Mouse (Mus musculus): ENCODE data around the gene Ralgapa2. TPM values are rescaled to one million over a fixed set of nuclear protein-coding genes. Genes with fewer than 3 reads are reported as not detected.

The Ralgapa2 gene
- polyA plus RNA-seq, 1 experiment from 2014 or later = 12.4 TPM

GRCm38 (mm10) chr2:146426321-146426720, 85.8 kb downstream of the Ralgapa2 start:
- H3K4me1 ChIP-seq (ENCODE audit: control insufficient read depth, insufficient read depth, low read length) = no peaks in the 10 kb centered on the region
- WGBS = 94% methylated on average over 7 of the region's 7 CpGs
- no peak overlapping the region for H3K4me3 ChIP-seq (ENCODE audit: low read depth, low read length)

GRCm38 (mm10) chr2:146425235-146425634, 86.9 kb downstream of the Ralgapa2 start:
- Histone ChIP-seq H3K27me3 (ENCODE audit: control insufficient read depth, insufficient read depth, low read depth, low read length) (no peaks in the 10 kb centered on the region), H3K9ac (ENCODE audit: low read depth, low read length) (no peak overlapping the region), H3K4me3 (ENCODE audit: low read depth, low read length) (no peak overlapping the region), H3K4me1 (ENCODE audit: control insufficient read depth, insufficient read depth, low read length) (no peaks in the 10 kb centered on the region), H3K9me3 (replicated peaks; ENCODE audit: control insufficient read depth, low read length, poor library complexity, severe bottlenecking) (no peaks in the 10 kb centered on the region), H3K36me3 (ENCODE audit: control insufficient read depth, insufficient read depth, low read length) (peaks cover 8% of the 10 kb centered on the region), H3K27ac (ENCODE audit: low read length) (no peak overlapping the region), H3K4me2 (ENCODE audit: low read length) (no peak overlapping the region)
- 90% methylated on average over 2 of the region's 2 CpGs for WGBS
- no peak for ATAC-seq

More at GRCm38 (mm10) chr2:146426321-146426720, 85.8 kb downstream of the Ralgapa2 start:
- Histone ChIP-seq H3K4me2 (ENCODE audit: low read length) (no peak overlapping the region), H3K27ac (ENCODE audit: low read length) (no peak overlapping the region), H3K36me3 (ENCODE audit: control insufficient read depth, insufficient read depth, low read length) (peaks cover 8% of the 10 kb centered on the region), H3K27me3 (ENCODE audit: control insufficient read depth, insufficient read depth, low read depth, low read length) (no peaks in the 10 kb centered on the region), H3K9me3 (replicated peaks; ENCODE audit: control insufficient read depth, low read length, poor library complexity, severe bottlenecking) (no peaks in the 10 kb centered on the region), H3K9ac (ENCODE audit: low read depth, low read length) (no peak overlapping the region)
- no peak for ATAC-seq

DNA sequence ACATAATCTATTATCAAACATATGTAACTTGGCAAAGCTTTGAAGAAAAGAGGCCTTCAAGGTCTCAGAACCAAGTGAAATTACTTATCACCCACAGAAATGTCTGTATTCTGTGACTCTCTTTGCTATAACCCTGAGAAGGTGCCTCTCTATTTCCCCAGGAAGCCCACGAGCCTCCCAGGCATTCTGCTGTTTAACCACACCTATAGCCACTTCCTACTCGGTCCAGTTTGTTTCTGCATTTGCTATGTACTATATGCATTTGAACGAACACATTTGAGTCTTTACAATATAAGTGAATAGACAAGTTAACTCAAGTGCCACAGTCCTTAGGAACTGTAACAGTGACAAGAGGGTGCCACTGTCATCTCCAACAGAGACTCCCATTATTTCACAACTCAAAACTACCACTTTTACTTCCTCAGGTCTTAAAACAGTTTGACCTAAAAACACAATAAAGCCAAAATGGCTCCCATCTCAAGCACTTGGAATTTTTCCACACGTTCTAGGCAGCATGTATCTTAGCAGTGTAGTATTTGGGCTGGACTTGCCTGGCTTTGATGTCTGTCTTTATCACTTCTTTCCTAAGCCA, 88.3 kb downstream of the Ralgapa2 start:
- 87% methylated on average over 4 of the region's 4 CpGs for WGBS
- H3K9ac ChIP-seq (ENCODE audit: low read depth, low read length) = no peak overlapping the region

GRCm38 (mm10) chr2:146423032-146423691, 89.0 kb downstream of the Ralgapa2 start:
- Histone ChIP-seq H3K4me1 (ENCODE audit: control insufficient read depth, insufficient read depth, low read length) (no peaks in the 10 kb centered on the region), H3K9me3 (replicated peaks; ENCODE audit: control insufficient read depth, low read length, poor library complexity, severe bottlenecking) (no peaks in the 10 kb centered on the region), H3K36me3 (ENCODE audit: control insufficient read depth, insufficient read depth, low read length) (peaks cover 6% of the 10 kb centered on the region), H3K27ac (ENCODE audit: low read length) (no peak overlapping the region), H3K27me3 (ENCODE audit: control insufficient read depth, insufficient read depth, low read depth, low read length) (no peaks in the 10 kb centered on the region), H3K9ac (ENCODE audit: low read depth, low read length) (no peak overlapping the region), H3K4me3 (ENCODE audit: low read depth, low read length) (no peak overlapping the region), H3K4me2 (ENCODE audit: low read length) (no peak overlapping the region)
- WGBS = 66% methylated on average over 5 of the region's 5 CpGs
- no peak for ATAC-seq

More for the DNA sequence above, 88.3 kb downstream of the Ralgapa2 start:
- H3K27ac ChIP-seq (ENCODE audit: low read length) = no peak overlapping the region
- H3K36me3 ChIP-seq (ENCODE audit: control insufficient read depth, insufficient read depth, low read length) = peaks cover 6% of the 10 kb centered on the region
- H3K4me3 ChIP-seq (ENCODE audit: low read depth, low read length) = no peak overlapping the region
- no peaks in the 10 kb centered on the region for H3K4me1 ChIP-seq (ENCODE audit: control insufficient read depth, insufficient read depth, low read length)
- H3K4me2 ChIP-seq (ENCODE audit: low read length) = no peak overlapping the region
- no peaks in the 10 kb centered on the region for H3K9me3 ChIP-seq (replicated peaks; ENCODE audit: control insufficient read depth, low read length, poor library complexity, severe bottlenecking)
- H3K27me3 ChIP-seq (ENCODE audit: control insufficient read depth, insufficient read depth, low read depth, low read length) = no peaks in the 10 kb centered on the region
- ATAC-seq = no peak

- no peaks in the 10 kb centered on the region for H3K36me3 ChIP-seq (ENCODE audit: control insufficient read depth, insufficient read depth, low read length)
- no peak overlapping the region for H3K27ac ChIP-seq (ENCODE audit: low read length)
- WGBS = 85% methylated on average over 2 of the region's 2 CpGs
- H3K4me3 ChIP-seq (ENCODE audit: low read depth, low read length) = no peak overlapping the region
- no peak for ATAC-seq
- no peak overlapping the region for H3K4me2 ChIP-seq (ENCODE audit: low read length)
- H3K27me3 ChIP-seq (ENCODE audit: control insufficient read depth, insufficient read depth, low read depth, low read length) = no peaks in the 10 kb centered on the region
- no peaks in the 10 kb centered on the region for H3K9me3 ChIP-seq (replicated peaks; ENCODE audit: control insufficient read depth, low read length, poor library complexity, severe bottlenecking)
- H3K4me1 ChIP-seq (ENCODE audit: control insufficient read depth, insufficient read depth, low read length) = no peaks in the 10 kb centered on the region
- H3K9ac ChIP-seq (ENCODE audit: low read depth, low read length) = no peak overlapping the region
These were observed 95.9 kb downstream of the Ralgapa2 start for GRCm38 (mm10) chr2:146416283-146416682.

DNA sequence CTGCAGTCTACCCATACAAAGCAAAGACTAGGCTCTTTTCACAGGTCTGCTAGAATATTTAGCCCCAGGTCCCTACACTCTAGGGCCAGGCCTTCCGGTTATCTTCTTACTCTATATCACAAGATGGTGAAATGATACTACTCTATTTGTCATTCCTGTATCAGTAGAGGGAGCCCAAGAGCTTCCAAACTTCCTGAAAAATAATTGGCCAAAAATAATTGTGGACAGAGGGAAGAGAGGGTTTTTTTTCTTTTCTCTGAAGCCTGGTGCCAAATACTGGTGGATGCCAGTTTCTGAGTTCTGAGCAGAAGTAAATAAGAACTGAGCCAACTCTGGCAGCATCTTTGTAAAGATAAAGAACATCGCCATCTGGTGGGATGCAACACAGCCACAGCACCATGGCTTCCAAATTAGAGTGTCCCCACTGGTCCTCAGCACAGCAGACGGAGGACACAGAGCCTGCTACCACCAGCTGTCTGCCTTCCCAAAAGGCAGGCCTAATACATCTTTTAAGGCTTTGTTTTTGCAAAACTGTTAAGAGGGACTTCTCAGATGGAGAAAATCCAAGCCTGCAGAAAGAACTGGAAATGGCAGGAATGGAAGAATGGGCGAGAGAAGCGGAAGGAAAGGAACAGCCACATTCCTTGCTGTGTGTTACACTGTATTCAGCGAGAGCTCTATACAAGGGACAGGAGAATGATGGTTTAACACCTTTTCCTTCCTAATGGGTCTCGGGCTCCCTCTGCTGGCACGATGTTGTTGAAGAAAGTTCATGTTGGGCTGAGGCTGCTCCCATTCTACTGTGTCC, 97.5 kb downstream of the Ralgapa2 start:
- no peaks in the 10 kb centered on the region for H3K27me3 ChIP-seq (ENCODE audit: control insufficient read depth, insufficient read depth, low read depth, low read length)
- WGBS = 31% methylated on average over 8 of the region's 8 CpGs
- H3K9me3 ChIP-seq (replicated peaks; ENCODE audit: control insufficient read depth, low read length, poor library complexity, severe bottlenecking) = no peaks in the 10 kb centered on the region
- no peak overlapping the region for H3K4me3 ChIP-seq (ENCODE audit: low read depth, low read length)
- H3K36me3 ChIP-seq (ENCODE audit: control insufficient read depth, insufficient read depth, low read length) = peaks cover 3% of the 10 kb centered on the region; the same call in 1 of the 2 replicates
- ATAC-seq = peak; percentile 95
- H3K27ac ChIP-seq (ENCODE audit: low read length) = peak overlapping the region; percentile 66
- no peak overlapping the region for H3K9ac ChIP-seq (ENCODE audit: low read depth, low read length)
- peak overlapping the region; percentile 21; the same call in 1 of the 2 replicates for H3K4me2 ChIP-seq (ENCODE audit: low read length)
- no peaks in the 10 kb centered on the region for H3K4me1 ChIP-seq (ENCODE audit: control insufficient read depth, insufficient read depth, low read length)

DNA sequence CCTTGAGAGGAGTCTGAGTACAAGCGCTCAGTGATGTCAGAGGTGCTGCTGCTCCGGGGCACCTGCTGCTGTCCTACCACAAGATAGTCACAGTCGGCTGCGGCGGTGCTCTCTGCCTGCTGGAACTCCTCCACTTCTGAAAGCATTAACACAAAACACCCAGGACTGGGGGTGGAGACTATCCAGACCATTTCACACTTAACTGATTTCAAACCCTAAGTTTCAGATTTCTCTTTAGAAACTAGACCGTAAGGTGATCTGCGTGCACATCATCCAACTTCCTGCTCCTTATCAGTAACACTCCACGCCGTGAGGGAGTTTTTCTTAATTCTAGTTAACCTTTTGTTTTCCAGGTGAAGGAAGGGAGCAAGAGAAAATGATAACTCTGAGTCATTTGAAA, 99.4 kb downstream of the Ralgapa2 start:
- no peak overlapping the region for H3K4me3 ChIP-seq (ENCODE audit: low read depth, low read length)
- H3K9me3 ChIP-seq (replicated peaks; ENCODE audit: control insufficient read depth, low read length, poor library complexity, severe bottlenecking) = no peaks in the 10 kb centered on the region
- H3K4me1 ChIP-seq (ENCODE audit: control insufficient read depth, insufficient read depth, low read length) = no peaks in the 10 kb centered on the region
- no peak overlapping the region for H3K9ac ChIP-seq (ENCODE audit: low read depth, low read length)
- no peak overlapping the region for H3K27ac ChIP-seq (ENCODE audit: low read length)
- H3K27me3 ChIP-seq (ENCODE audit: control insufficient read depth, insufficient read depth, low read depth, low read length) = no peaks in the 10 kb centered on the region
- H3K36me3 ChIP-seq (ENCODE audit: control insufficient read depth, insufficient read depth, low read length) = peaks cover 3% of the 10 kb centered on the region; the same call in 1 of the 2 replicates
- no peak for ATAC-seq
- WGBS = 77% methylated on average over 9 of the region's 9 CpGs
- no peak overlapping the region for H3K4me2 ChIP-seq (ENCODE audit: low read length)

GRCm38 (mm10) chr2:146411904-146412303, 100.2 kb downstream of the Ralgapa2 start:
- Histone ChIP-seq H3K4me2 (ENCODE audit: low read length) (no peak overlapping the region), H3K36me3 (ENCODE audit: control insufficient read depth, insufficient read depth, low read length) (peaks cover 3% of the 10 kb centered on the region; the same call in 1 of the 2 replicates), H3K27ac (ENCODE audit: low read length) (no peak overlapping the region), H3K9me3 (replicated peaks; ENCODE audit: control insufficient read depth, low read length, poor library complexity, severe bottlenecking) (no peaks in the 10 kb centered on the region), H3K4me3 (ENCODE audit: low read depth, low read length) (no peak overlapping the region), H3K27me3 (ENCODE audit: control insufficient read depth, insufficient read depth, low read depth, low read length) (no peaks in the 10 kb centered on the region), H3K4me1 (ENCODE audit: control insufficient read depth, insufficient read depth, low read length) (no peaks in the 10 kb centered on the region), H3K9ac (ENCODE audit: low read depth, low read length) (no peak overlapping the region)
- 82% methylated on average over 5 of the region's 5 CpGs for WGBS
- no peak for ATAC-seq

GRCm38 (mm10) chr2:146407078-146407477, 105.1 kb downstream of the Ralgapa2 start:
- WGBS = 96% methylated on average over 4 of the region's 4 CpGs
- H3K4me1 ChIP-seq (ENCODE audit: control insufficient read depth, insufficient read depth, low read length) = no peaks in the 10 kb centered on the region
- no peak overlapping the region for H3K4me3 ChIP-seq (ENCODE audit: low read depth, low read length)
- no peak overlapping the region for H3K27ac ChIP-seq (ENCODE audit: low read length)
- peaks cover 9% of the 10 kb centered on the region; the same call in 1 of the 2 replicates for H3K36me3 ChIP-seq (ENCODE audit: control insufficient read depth, insufficient read depth, low read length)
- H3K4me2 ChIP-seq (ENCODE audit: low read length) = no peak overlapping the region
- ATAC-seq = no peak
- H3K9me3 ChIP-seq (replicated peaks; ENCODE audit: control insufficient read depth, low read length, poor library complexity, severe bottlenecking) = no peaks in the 10 kb centered on the region
- no peaks in the 10 kb centered on the region for H3K27me3 ChIP-seq (ENCODE audit: control insufficient read depth, insufficient read depth, low read depth, low read length)
- H3K9ac ChIP-seq (ENCODE audit: low read depth, low read length) = no peak overlapping the region

Measured in midbrain, embryonic 16.5 days (tissue).